Mouse (Mus musculus): ENCODE results near the gene Pdlim4. TPM values are rescaled to one million over a fixed set of nuclear protein-coding genes. Genes with fewer than 3 reads are reported as not detected.
A peak's percentile ranks its signal among the peaks of the same experiment; 100 is the strongest.
"Not testable (repeated sequence)": the region's sequence is repeated elsewhere in the genome, so short reads cannot be mapped to it uniquely, and the experiment has no call there.

Gene Pdlim4
- total RNA-seq, 2 experiments from 2014 or later, result 6.5 to 29.5 TPM

GRCm38 (mm10) chr11:54017596-54017995 is 51.2 kb downstream of the Pdlim4 start:
- DNase-seq, result no peak

DNA sequence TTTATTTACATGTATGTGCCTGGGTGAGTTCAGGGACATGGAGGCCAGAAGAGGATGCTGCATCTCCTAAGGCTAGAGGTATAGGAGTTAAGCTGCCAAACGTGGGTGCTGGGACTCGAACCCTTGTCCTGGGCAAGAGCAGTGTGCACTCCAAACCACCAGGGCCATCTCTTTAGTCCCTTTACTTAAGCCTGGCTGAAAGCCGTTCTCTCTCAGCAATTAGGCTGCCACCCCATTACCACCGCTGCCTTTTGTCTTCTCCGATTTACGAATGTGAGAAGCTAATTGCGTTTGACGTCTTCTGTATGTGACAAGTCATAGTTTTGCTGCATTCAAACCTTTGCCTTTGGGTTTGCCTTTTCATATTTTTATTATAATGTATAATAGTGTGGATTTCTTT is 52.8 kb downstream of the Pdlim4 start:
- DNase-seq, result no peak

GRCm38 (mm10) chr11:54012961-54013360 is 55.9 kb downstream of the Pdlim4 start:
- no peak for DNase-seq

GRCm38 (mm10) chr11:54011255-54011654 is 57.6 kb downstream of the Pdlim4 start:
- no peak for DNase-seq

GRCm38 (mm10) chr11:54008416-54008920 is 60.3 kb downstream of the Pdlim4 start:
- no peak for DNase-seq

DNA sequence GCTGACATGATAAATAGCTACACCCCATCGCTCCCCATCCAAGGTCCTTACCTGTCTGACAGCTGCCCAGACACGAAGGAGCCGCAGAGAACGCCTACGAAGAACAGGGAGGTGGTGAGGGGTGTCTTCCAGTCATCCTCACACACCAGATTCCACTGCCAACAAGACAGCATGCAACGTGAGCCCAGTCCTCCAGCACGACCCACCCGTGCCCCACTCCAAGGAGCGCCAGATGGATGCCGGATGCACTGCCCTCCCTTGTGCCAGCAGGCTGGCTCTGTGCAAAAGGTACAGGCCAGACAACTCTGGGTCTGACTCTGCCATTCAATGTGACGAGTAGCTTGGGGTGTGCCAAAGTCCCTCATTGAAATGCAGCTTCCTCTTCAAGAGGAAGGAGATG is 61.1 kb downstream of the Pdlim4 start:
- no peak for DNase-seq

DNA sequence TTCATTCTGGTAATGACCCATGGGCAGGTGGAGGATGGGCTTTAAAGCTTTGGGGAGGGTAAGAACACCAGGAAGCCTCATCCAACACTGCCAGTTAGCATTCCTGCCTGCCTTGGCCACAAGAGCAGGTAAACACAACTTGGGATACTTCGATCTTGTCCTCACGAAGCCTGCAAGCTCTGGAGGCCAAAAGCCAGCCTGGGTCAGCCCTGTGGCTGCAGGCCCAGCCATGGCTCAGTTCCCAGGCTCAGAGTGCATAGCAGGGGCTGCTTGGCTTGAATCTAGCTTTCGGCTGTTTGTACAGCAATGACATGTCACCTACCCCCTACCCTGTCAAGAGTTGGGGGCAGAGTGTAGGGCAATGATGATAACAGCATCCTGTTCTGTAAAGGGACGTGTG is 61.9 kb downstream of the Pdlim4 start:
- DNase-seq, result peak; percentile 22 to 67

GRCm38 (mm10) chr11:54006362-54006761 is 62.5 kb downstream of the Pdlim4 start:
- DNase-seq, result not testable (repeated sequence)

Other genes starting within 250 kb of the Pdlim4 start
- 1 to 10 TPM; 5.2 to 7.5 TPM for gene Gm12216, start 209.8 kb downstream of the Pdlim4 start, total RNA-seq (2021)
- 10 to 100 TPM; 41.2 to 41.8 TPM for gene Slc22a5, start 177.4 kb downstream of the Pdlim4 start, total RNA-seq (2021)
- gene Slc22a21, start 88.7 kb downstream of the Pdlim4 start, total RNA-seq (2021), result 1 to 10 TPM; 5.5 to 5.7 TPM
- gene Slc22a4, start 40.9 kb downstream of the Pdlim4 start, total RNA-seq (2021), result 1 to 10 TPM; 4.3 to 8.2 TPM
- 10 to 100 TPM; 29.2 to 41.5 TPM for gene P4ha2, start 31.1 kb upstream of the Pdlim4 start, total RNA-seq (2021)
- not detected for gene Csf2, start 180.7 kb upstream of the Pdlim4 start, total RNA-seq (2021)
- gene Il3, start 198.3 kb upstream of the Pdlim4 start, total RNA-seq (2021), result not detected
- 1 to 10 TPM; 2.7 to 3.1 TPM for gene Acsl6, start 234.8 kb upstream of the Pdlim4 start, total RNA-seq (2021)

Data from adrenal gland, postnatal 36 days (tissue).